Mouse (Mus musculus) CH12.LX (cell line): Measurements from ENCODE around the gene Creb5.

ENCODE experiments used
- CTCF ChIP-seq, 2 experiments: IDR thresholded peaks in 1 of 2; conservative IDR thresholded peaks in 1 of 2; 2 replicates each; pipeline ENCODE4 v1.5.1; 2011 to 2012; ENCODE audit warnings: low read depth in 2 of 2, low read length in 2 of 2, improper control_type of control experiment in 1 of 2, inconsistent platforms in 1 of 2, mild to moderate bottlenecking in 1 of 2, moderate library complexity in 1 of 2
- EP300 ChIP-seq: IDR thresholded peaks from 2 replicates; pipeline ENCODE4 v1.6.1; 2011; ENCODE audit warnings: low read length, improper control_type of control experiment
- JUND ChIP-seq: conservative IDR thresholded peaks from 2 replicates; pipeline ENCODE4 v1.6.1; 2011; ENCODE audit warnings: low read depth, low read length, improper control_type of control experiment
- POLR2A ChIP-seq: IDR thresholded peaks from 2 replicates; pipeline ENCODE4 v1.6.1; 2011; ENCODE audit warnings: low read depth, mild to moderate bottlenecking, improper control_type of control experiment, low read length

DNA sequence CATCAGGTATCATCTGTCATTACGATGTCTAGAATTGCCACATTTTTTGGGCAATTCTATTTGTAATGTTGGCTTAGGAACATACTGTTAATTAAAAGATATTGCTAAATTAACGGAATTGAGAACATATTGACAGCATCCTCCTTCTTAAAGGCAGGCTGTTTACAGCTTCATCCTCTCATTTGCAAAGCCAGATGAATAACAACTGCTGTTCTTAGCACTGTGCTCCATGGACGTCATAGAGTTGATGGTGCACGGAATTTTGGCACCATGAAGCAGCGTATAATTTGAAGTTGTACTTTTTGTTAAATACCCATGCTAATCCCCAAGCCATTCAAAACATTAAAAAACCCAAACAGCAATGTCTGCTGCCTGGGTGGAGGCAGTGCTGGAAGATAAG, 10.8 kb downstream of the Creb5 start:
- no peak for TF ChIP-seq JUND
- no peak for TF ChIP-seq POLR2A
- no peak for TF ChIP-seq CTCF (conservative IDR thresholded peaks at IDR 0.05 in 1 of 2, IDR thresholded peaks at IDR 0.05 in 1 of 2; ENCODE audit: low read depth in 2 of 2, low read length in 2 of 2)
- TF ChIP-seq EP300, result no peak
